Comparison of ENCODE assay signal across 12 mouse cellular contexts in genomic region chr2:5025162-5025733, GRCm38 (mm10). TPM values are rescaled to one million over a fixed set of nuclear protein-coding genes. Genes with fewer than 3 reads are reported as not detected.
DNase-seq lines count a peak whose midpoint lies in the region; ATAC-seq and TF ChIP-seq lines count a peak whose summit lies in the region.
"Had no signal": no experiment of that assay in that cellular context is flagged by ENCODE, and none has a peak within 500 bp of the region (broad histone marks: within the 10 kb centered on the region; RNA-seq: fewer than 3 reads in every experiment).

No protein-coding gene starts in this region.

- no peaks in the 10 kb centered on the region for H3K4me1 ChIP-seq in heart, adult 2 months (ENCODE audit: control insufficient read depth, insufficient read depth, low read length)
- H3K4me1 ChIP-seq in heart, embryonic 12.5 days (replicated peaks) = peaks cover 6% of the 10 kb centered on the region; the same call in 1 of the 2 replicates
- H3K4me1 ChIP-seq in MEL (ENCODE audit: control insufficient read depth in 1 of 2, insufficient read depth in 2 of 2, low read length in 2 of 2) = no peaks in the 10 kb centered on the region
- H3K4me1 ChIP-seq in cerebellum, adult 2 months (ENCODE audit: control insufficient read depth, insufficient read depth, low read length) = no peaks in the 10 kb centered on the region
- H3K4me1 ChIP-seq: hindbrain, embryonic 12.5 days had no signal

- TF ChIP-seq RAD21 in MEL (IDR thresholded peaks at IDR 0.05; ENCODE audit: low read depth, low read length) = peak; percentile 66

- no peak for TF ChIP-seq EP300 in heart, adult 2 months (IDR thresholded peaks at IDR 0.05; ENCODE audit: insufficient read depth, low read depth, low read length)
- no peak for TF ChIP-seq EP300 in MEL (IDR thresholded peaks at IDR 0.05; ENCODE audit: low read depth in 1 of 2, low read length in 2 of 2)

- no peak for ATAC-seq in heart, embryonic 12.5 days (ENCODE audit: insufficient number of reproducible peaks, low FRiP score)

- 67% methylated on average over 3 of the region's 4 CpGs for WGBS in heart, adult 2 months
- 44% methylated on average over 4 of the region's 4 CpGs for WGBS in heart, embryonic 12.5 days
- WGBS in cerebellum, adult 2 months = 86% methylated on average over 3 of the region's 4 CpGs

- H3K9ac ChIP-seq in heart, adult 2 months (ENCODE audit: low read depth, low read length) = no peak overlapping the region
- no peak overlapping the region for H3K9ac ChIP-seq in heart, embryonic 12.5 days
- no peak overlapping the region for H3K9ac ChIP-seq in MEL (ENCODE audit: control insufficient read depth, low read depth, low read length, poor library complexity, severe bottlenecking)
- H3K9ac ChIP-seq: hindbrain, embryonic 12.5 days had no signal

- no peak overlapping the region for H3K27ac ChIP-seq in heart, adult 2 months
- H3K27ac ChIP-seq in heart, embryonic 12.5 days (ENCODE audit: poor library complexity, severe bottlenecking) = no peak overlapping the region
- H3K27ac ChIP-seq in MEL (ENCODE audit: control insufficient read depth, low read depth, low read length) = no peak overlapping the region
- no peak overlapping the region for H3K27ac ChIP-seq in cerebellum, adult 2 months (ENCODE audit: insufficient read depth, low read length)
- H3K27ac ChIP-seq: hindbrain, embryonic 12.5 days had no signal

- intact Hi-C loops in heart, adult 2 months (cut with DNase I) = no loop called here

- TF ChIP-seq CTCF in heart, adult 2 months (IDR thresholded peaks at IDR 0.05) = peak; percentile 62
- TF ChIP-seq CTCF in MEL (IDR thresholded peaks at IDR 0.05 in 2 of 3, conservative IDR thresholded peaks at IDR 0.05 in 1 of 3; ENCODE audit: control insufficient read depth in 1 of 3, insufficient read depth in 1 of 3, low read depth in 2 of 3, low read length in 3 of 3, poor library complexity in 1 of 3, severe bottlenecking in 1 of 3) = peak; percentile 57 to 74 (median 62); a peak in 5 of 6 replicates
- TF ChIP-seq CTCF in cerebellum, adult 2 months (IDR thresholded peaks at IDR 0.05; ENCODE audit: borderline replicate concordance, insufficient read depth, low read depth, low read length) = no peak

- H3K4me2 ChIP-seq in heart, embryonic 12.5 days = no peak overlapping the region
- H3K4me2 ChIP-seq: hindbrain, embryonic 12.5 days had no signal

- no peak for DNase-seq in heart, adult 2 months
- DNase-seq in 3T3-L1 (ENCODE audit: low read depth, low spot score) (peak; percentile 18), MEL (ENCODE audit: low read depth, low spot score) (peak; percentile 69), liver (peak; percentile 38)
- DNase-seq in cerebellum, adult 2 months = no peak
- no peak for DNase-seq in neural tube, embryonic 10.5 days (ENCODE audit: extremely low spot score, low spot score)
- no peak for DNase-seq in cerebellum, postnatal 14 days
- DNase-seq: gastrocnemius, postnatal 25 days; spleen, adult 18-20 months had no signal

- H3K9me3 ChIP-seq in heart, embryonic 12.5 days (replicated peaks) = no peaks in the 10 kb centered on the region
- no peaks in the 10 kb centered on the region for H3K9me3 ChIP-seq in MEL (replicated peaks; ENCODE audit: insufficient read depth, low read length)

- no peak overlapping the region for H3K4me3 ChIP-seq in heart, adult 2 months
- H3K4me3 ChIP-seq in heart, embryonic 12.5 days = no peak overlapping the region
- H3K4me3 ChIP-seq in MEL (ENCODE audit: control insufficient read depth in 1 of 2, insufficient read depth in 1 of 2, low read depth in 2 of 2, low read length in 2 of 2) = no peak overlapping the region
- no peak overlapping the region for H3K4me3 ChIP-seq in cerebellum, adult 2 months (replicated peaks; ENCODE audit: insufficient read depth, low read depth, low read length)
- H3K4me3 ChIP-seq: hindbrain, embryonic 12.5 days had no signal

- no peaks in the 10 kb centered on the region for H3K27me3 ChIP-seq in heart, adult 2 months (ENCODE audit: control insufficient read depth, insufficient read depth, low read length)
- H3K27me3 ChIP-seq in heart, embryonic 12.5 days (replicated peaks) = no peaks in the 10 kb centered on the region
- H3K27me3 ChIP-seq in MEL (ENCODE audit: control insufficient read depth in 1 of 2, insufficient read depth in 2 of 2, low read length in 2 of 2) = no peaks in the 10 kb centered on the region
- H3K27me3 ChIP-seq in cerebellum, adult 2 months (ENCODE audit: control insufficient read depth, insufficient read depth, low read length) = no peaks in the 10 kb centered on the region
- H3K27me3 ChIP-seq: hindbrain, embryonic 12.5 days had no signal

- no peak for TF ChIP-seq POLR2A in heart, adult 2 months (IDR thresholded peaks at IDR 0.05; ENCODE audit: insufficient read depth, low read depth, low read length)
- no peak for TF ChIP-seq POLR2A in MEL (IDR thresholded peaks at IDR 0.05; ENCODE audit: control insufficient read depth in 1 of 2, insufficient read depth in 1 of 2, low read depth in 1 of 2, low read length in 2 of 2, poor library complexity in 1 of 2)
- TF ChIP-seq POLR2A in cerebellum, adult 2 months (IDR thresholded peaks at IDR 0.05; ENCODE audit: borderline replicate concordance, insufficient read depth, low read length) = no peak

- H3K79me2 ChIP-seq in heart, adult 2 months (replicated peaks; ENCODE audit: control insufficient read depth, insufficient read depth, low read length) = no peaks in the 10 kb centered on the region
- H3K79me2 ChIP-seq in MEL (ENCODE audit: control insufficient read depth, insufficient read depth, low read length, poor library complexity) = no peaks in the 10 kb centered on the region

- H3K36me3 ChIP-seq in heart, adult 2 months (ENCODE audit: control insufficient read depth, insufficient read depth, low read length) = no peaks in the 10 kb centered on the region; the same call in 1 of the 2 replicates
- peaks cover 10% of the 10 kb centered on the region; the same call in 1 of the 2 replicates for H3K36me3 ChIP-seq in heart, embryonic 12.5 days
- H3K36me3 ChIP-seq in MEL (ENCODE audit: control insufficient read depth in 1 of 2, insufficient read depth in 2 of 2, low read length in 2 of 2) = peaks cover 0 to 2% of the 10 kb centered on the region in 2 experiments; a peak in 1 of 4 replicates
- H3K36me3 ChIP-seq: hindbrain, embryonic 12.5 days had no signal

TF ChIP-seq in MEL, 35 proteins besides CTCF, POLR2A, EP300 and RAD21 (continues in another document):
- no peak for TF ChIP-seq UBTF (IDR thresholded peaks at IDR 0.05; ENCODE audit: borderline replicate concordance, insufficient read depth, low read depth, low read length)
- TF ChIP-seq ELF1 (IDR thresholded peaks at IDR 0.05; ENCODE audit: low read depth, low read length) = no peak
- TF ChIP-seq POLR2AphosphoS5 (IDR thresholded peaks at IDR 0.05; ENCODE audit: borderline replicate concordance, low read depth, low read length) = no peak
- no peak for TF ChIP-seq BHLHE40 (IDR thresholded peaks at IDR 0.05; ENCODE audit: borderline replicate concordance, low read depth, low read length)
- TF ChIP-seq MYB (IDR thresholded peaks at IDR 0.05; ENCODE audit: low read depth, low read length) = no peak
- no peak for TF ChIP-seq TAL1 (IDR thresholded peaks at IDR 0.05; ENCODE audit: low read length)
- TF ChIP-seq E2F4 (IDR thresholded peaks at IDR 0.05; ENCODE audit: borderline replicate concordance, low read depth, low read length) = no peak
- no peak for TF ChIP-seq MAZ (IDR thresholded peaks at IDR 0.05; ENCODE audit: low read depth, low read length)
- TF ChIP-seq TBP (IDR thresholded peaks at IDR 0.05; ENCODE audit: low read depth, low read length) = no peak
- no peak for TF ChIP-seq RCOR1 (IDR thresholded peaks at IDR 0.05; ENCODE audit: low read depth, low read length)
- peak; percentile 68 for TF ChIP-seq ZC3H11A (IDR thresholded peaks at IDR 0.05; ENCODE audit: low read depth, low read length)
- TF ChIP-seq CHD2 (IDR thresholded peaks at IDR 0.05; ENCODE audit: low read length) = no peak
- TF ChIP-seq MXI1 (IDR thresholded peaks at IDR 0.05; ENCODE audit: low read depth, low read length) = no peak
- TF ChIP-seq SIN3A (IDR thresholded peaks at IDR 0.05; ENCODE audit: low read length) = no peak
- no peak for TF ChIP-seq GABPA (IDR thresholded peaks at IDR 0.05; ENCODE audit: low read depth, low read length)
- TF ChIP-seq MAX (IDR thresholded peaks at IDR 0.05; ENCODE audit: low read length) = no peak
- peak; percentile 79 for TF ChIP-seq ZNF384 (IDR thresholded peaks at IDR 0.05; ENCODE audit: low read depth, low read length)
- no peak for TF ChIP-seq ZMIZ1 (IDR thresholded peaks at IDR 0.05; ENCODE audit: low read depth, low read length)
- no peak for TF ChIP-seq ETS1 (IDR thresholded peaks at IDR 0.05; ENCODE audit: low read depth, low read length)
- peak; percentile 68 for TF ChIP-seq SMC3 (IDR thresholded peaks at IDR 0.05; ENCODE audit: low read depth, low read length)
- no peak for TF ChIP-seq CHD1 (IDR thresholded peaks at IDR 0.05; ENCODE audit: low read depth, low read length)
- TF ChIP-seq ZKSCAN1 (IDR thresholded peaks at IDR 0.05; ENCODE audit: low read depth, low read length) = no peak

RNA-seq across cellular contexts. Expression of gene Mcm10, which starts 12.7 kb away (rescaled TPM):
- under 1 TPM; 0.31 to 0.39 TPM for total RNA-seq in heart, adult 2 months (2021)
- polyA plus RNA-seq in heart, adult 2 months (2012; rRNA removed) = 0.14 and 0.85 TPM in 2 replicates
- 23.8 and 24.2 TPM in 2 replicates for polyA plus RNA-seq in heart, embryonic 12.5 days (2016; fragmentation: Nextera tagmentation; extraction: Ambion mirVana)
- 84.4 and 102 TPM in 2 replicates for total RNA-seq in MEL (2012; rRNA removed)
- 100 to 1,000 TPM; 107 to 214 TPM for polyA plus RNA-seq in MEL (2012; ENCODE audit: insufficient read depth in 1 of 2, insufficient read length in 2 of 2, low read depth in 1 of 2, low replicate concordance in 2 of 2, missing spikeins in 1 of 2)
- polyA plus RNA-seq in cerebellum, adult 2 months (2012; rRNA removed) = 1.4 and 2.0 TPM in 2 replicates

RNA-seq across cellular contexts. Expression of gene Optn, which starts 38.6 kb away (rescaled TPM):
- 10 to 100 TPM; 76.3 to 100.0 TPM for total RNA-seq in heart, adult 2 months (2021)
- polyA plus RNA-seq in heart, adult 2 months (2012; rRNA removed) = 16.5 and 18.6 TPM in 2 replicates
- 17.1 and 17.5 TPM in 2 replicates for polyA plus RNA-seq in heart, embryonic 12.5 days (2016; fragmentation: Nextera tagmentation; extraction: Ambion mirVana)
- 10.5 and 10.9 TPM in 2 replicates for total RNA-seq in MEL (2012; rRNA removed)
- 10 to 100 TPM in 1 of 2 experiments, not detected in 1; 17.0 TPM for polyA plus RNA-seq in MEL (2012; ENCODE audit: insufficient read depth in 1 of 2, insufficient read length in 2 of 2, low read depth in 1 of 2, low replicate concordance in 2 of 2, missing spikeins in 1 of 2)
- polyA plus RNA-seq in cerebellum, adult 2 months (2012; rRNA removed) = 14.6 and 16.3 TPM in 2 replicates

RNA-seq across cellular contexts. Expression of gene Ucma, which starts 49.3 kb away (rescaled TPM):
- total RNA-seq in heart, adult 2 months (2021) = not detected
- 0.88 and 1.4 TPM in 2 replicates for polyA plus RNA-seq in heart, adult 2 months (2012; rRNA removed)
- not detected in 2 replicates for polyA plus RNA-seq in heart, embryonic 12.5 days (2016; fragmentation: Nextera tagmentation; extraction: Ambion mirVana)
- not detected in 2 replicates for total RNA-seq in MEL (2012; rRNA removed)
- polyA plus RNA-seq in MEL (2012; ENCODE audit: insufficient read depth in 1 of 2, insufficient read length in 2 of 2, low read depth in 1 of 2, low replicate concordance in 2 of 2, missing spikeins in 1 of 2) = not detected
- 14.4 and 18.2 TPM in 2 replicates for polyA plus RNA-seq in cerebellum, adult 2 months (2012; rRNA removed)
- total RNA-seq: gastrocnemius, postnatal 25 days had no signal
- polyA plus RNA-seq: lung, embryonic 16.5 days had no signal

Comparison
In these comparisons a context has a peak if more than half of its experiments do, and no peak if none do; other contexts are left out.
1. DNase-seq: peak in 3T3-L1 (single experiment), MEL (single experiment) and liver (single experiment); none in heart, adult 2 months (0 of 2), cerebellum, adult 2 months (0 of 2), neural tube, embryonic 10.5 days (single experiment) and cerebellum, postnatal 14 days (0 of 2).